8 mouse cellular contexts compared by ENCODE assay signal in the genomic region with DNA sequence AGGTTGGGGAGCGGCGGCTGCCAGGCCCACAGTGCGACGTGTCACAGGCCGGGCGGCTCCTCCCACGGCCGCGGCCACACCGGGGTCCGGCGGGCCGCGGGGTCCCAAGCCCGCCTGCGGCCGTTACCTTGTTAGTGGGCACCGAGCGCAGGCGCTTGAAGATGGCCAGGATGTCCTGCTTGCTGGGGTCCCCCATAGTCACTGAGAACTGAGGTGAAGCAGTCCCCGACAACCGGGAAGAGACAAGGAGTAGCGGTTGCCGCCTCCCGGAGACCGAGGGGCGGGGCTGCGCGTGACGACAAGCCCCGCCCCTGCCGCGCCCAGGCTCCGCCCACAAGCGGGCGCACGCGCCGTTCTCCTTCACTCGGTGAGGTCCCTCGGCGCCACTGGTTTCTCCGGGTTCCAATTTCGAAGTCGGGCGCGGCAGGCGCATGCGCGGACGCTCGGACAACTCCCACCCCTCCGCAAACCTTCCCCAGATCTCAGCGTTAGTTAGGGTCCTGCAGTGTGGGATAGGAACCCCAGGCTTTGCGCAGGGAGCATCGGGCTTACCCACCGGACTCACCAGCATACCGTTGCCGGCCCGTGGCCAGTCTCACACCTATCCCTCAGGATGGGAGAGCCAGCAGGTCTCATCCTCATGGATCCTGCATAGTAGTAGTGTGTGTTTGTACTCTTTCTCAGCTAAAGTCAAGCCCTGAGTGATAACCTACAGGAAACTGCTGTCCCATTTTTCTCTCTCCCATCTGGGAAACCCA. TPM values are rescaled to one million over a fixed set of nuclear protein-coding genes. Genes with fewer than 3 reads are reported as not detected.
DNase-seq lines count a peak whose midpoint lies in the region; ATAC-seq lines count a peak whose summit lies in the region.

A gene (minus strand): TSS at position 294 of the 758 bp plus-strand sequence.

- no peaks in the 10 kb centered on the region for H3K9me3 ChIP-seq in megakaryocyte, embryonic 14.5 days

- H3K36me3 ChIP-seq in megakaryocyte, embryonic 14.5 days (replicated peaks; ENCODE audit: low read length) = peaks cover 40% of the 10 kb centered on the region

- peak; percentile 82 for ATAC-seq in common myeloid progenitor, adult 5-6 weeks (replicated peaks; ENCODE audit: low read depth, poor library complexity, severe bottlenecking)

- no peaks in the 10 kb centered on the region for H3K27me3 ChIP-seq in megakaryocyte, embryonic 14.5 days (replicated peaks)

- peaks cover 65% of the 10 kb centered on the region for H3K4me1 ChIP-seq in megakaryocyte, embryonic 14.5 days

- peak within 1 kb of the TSS; percentile 96 for H3K4me3 ChIP-seq in megakaryocyte, embryonic 14.5 days (replicated peaks)

- peak; percentile 95 for DNase-seq in ZHBTc4 (ENCODE audit: low read depth, low spot score)
- DNase-seq in gastrocnemius, adult 8-10 months (ENCODE audit: low spot score in 2 of 2) = peak; percentile 89 to 90
- DNase-seq in hindlimb bud, embryonic 11.5 days (ENCODE audit: extremely low spot score, low read depth, low spot score) = peak; percentile 78
- peak; percentile 91 to 92 for DNase-seq in left cerebral cortex, adult 8-10 months (ENCODE audit: low spot score in 2 of 2)
- peak; percentile 96 to 98 for DNase-seq in right cerebral cortex, postnatal 10 days (ENCODE audit: low spot score in 2 of 2)
- peak; percentile 96 for DNase-seq in urinary bladder, postnatal 25 days (ENCODE audit: low spot score)

RNA-seq across cellular contexts. Expression of the gene that starts here (rescaled TPM):
- total RNA-seq in common myeloid progenitor, adult 5-6 weeks (2017) = 13.8 and 25.5 TPM in 2 replicates
- 1 to 10 TPM; 4.4 to 5.2 (median 4.8) TPM for total RNA-seq in gastrocnemius, adult 8-10 months (2022)
- total RNA-seq in left cerebral cortex, adult 8-10 months (2022) = 10 to 100 TPM; 21.8 to 28.5 (median 23.8) TPM
- 4.4 and 22.6 TPM in 2 replicates for polyA plus RNA-seq in megakaryocyte, embryonic 14.5 days (2012; ENCODE audit: insufficient read depth, low replicate concordance)

Comparison
In these comparisons a context has a peak if more than half of its experiments do, and no peak if none do; other contexts are left out.
1. Peak in every context shown above with its lines: DNase-seq, ATAC-seq and H3K4me3 ChIP-seq.